Mouse (Mus musculus): ENCODE data around the gene Zdhhc9.

The Zdhhc9 gene

DNA sequence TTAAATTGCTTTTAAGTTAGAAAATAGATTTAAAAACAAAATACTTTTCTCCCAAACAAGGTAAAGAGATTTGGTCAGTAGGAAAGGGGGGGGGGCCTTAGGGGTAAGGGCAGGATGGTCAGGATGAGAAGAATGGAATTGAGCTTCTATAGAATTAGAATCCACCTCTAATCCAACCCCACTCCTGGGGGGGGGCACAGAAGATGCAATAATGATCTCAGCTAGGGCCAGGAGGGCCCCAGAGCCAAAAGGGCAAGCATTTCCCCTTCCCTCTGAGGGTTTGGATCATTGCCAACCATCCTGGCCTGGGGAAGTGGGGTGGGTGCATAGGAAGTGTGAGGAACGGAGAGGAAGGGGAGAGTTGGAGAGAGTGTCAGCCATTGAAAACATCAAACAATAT lies 38.3 kb downstream of the Zdhhc9 start:
- no peak for DNase-seq (ENCODE audit: low read depth)

GRCm38 (mm10) chrX:48169892-48170291 lies 38.8 kb downstream of the Zdhhc9 start:
- DNase-seq (ENCODE audit: low read depth) = no peak

GRCm38 (mm10) chrX:48158229-48158919 lies 50.3 kb downstream of the Zdhhc9 start:
- no peak for DNase-seq (ENCODE audit: low read depth)

- DNase-seq (ENCODE audit: low read depth) = no peak
Measured at GRCm38 (mm10) chrX:48157396-48157795, 51.3 kb downstream of the Zdhhc9 start.

GRCm38 (mm10) chrX:48155489-48155888 lies 53.2 kb downstream of the Zdhhc9 start:
- DNase-seq (ENCODE audit: low read depth) = no peak

GRCm38 (mm10) chrX:48153949-48154348 lies 54.7 kb downstream of the Zdhhc9 start:
- DNase-seq (ENCODE audit: low read depth) = no peak

DNA sequence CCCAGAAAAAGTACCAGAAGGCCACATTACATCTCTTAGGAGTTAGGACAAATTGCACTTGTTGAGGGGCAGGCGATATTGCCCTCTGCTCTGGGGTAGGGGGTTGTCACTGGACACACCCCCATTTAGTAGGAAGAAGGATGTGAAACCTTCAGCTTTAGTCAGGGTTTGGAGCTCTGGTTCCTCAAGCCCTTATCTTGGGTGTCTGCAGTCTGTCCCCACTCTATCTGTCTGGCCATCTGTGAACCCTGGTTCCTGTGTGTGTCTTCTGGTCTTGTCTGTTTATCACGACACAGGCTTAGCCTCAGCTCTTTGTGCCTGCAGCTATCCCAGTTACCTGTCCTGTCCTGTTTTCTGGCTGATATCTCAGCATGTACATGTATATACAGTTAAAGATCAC lies 55.3 kb downstream of the Zdhhc9 start:
- DNase-seq (ENCODE audit: low read depth) = peak; percentile 67

- no peak for DNase-seq (ENCODE audit: low read depth)
Measured at GRCm38 (mm10) chrX:48152106-48152505, 56.6 kb downstream of the Zdhhc9 start.

- DNase-seq (ENCODE audit: low read depth) = no peak
Measured at GRCm38 (mm10) chrX:48147741-48148186, 60.9 kb downstream of the Zdhhc9 start.

GRCm38 (mm10) chrX:48147226-48147625 lies 61.5 kb downstream of the Zdhhc9 start:
- DNase-seq (ENCODE audit: low read depth) = no peak

DNA sequence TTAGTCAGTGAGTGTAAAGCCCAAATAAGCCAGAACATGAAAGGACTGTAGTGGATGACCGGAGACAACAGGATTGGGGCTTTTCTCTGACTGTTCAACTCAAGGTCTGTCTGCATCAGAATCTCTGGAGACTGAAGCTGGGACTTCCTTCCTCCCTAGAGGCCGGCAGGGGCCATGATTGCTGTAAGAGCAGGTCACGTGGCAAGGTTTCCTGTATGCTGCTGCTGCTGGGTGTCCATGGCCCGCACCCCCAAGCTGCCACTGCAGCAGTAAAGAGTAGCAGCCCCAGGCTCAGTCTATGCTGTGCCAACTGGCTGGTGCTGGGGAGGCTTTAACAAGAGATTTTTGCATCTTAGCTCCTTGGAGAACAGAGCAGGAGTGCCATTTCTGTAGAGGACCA lies 62.4 kb downstream of the Zdhhc9 start, which contains the start of gene Sash3:
Gene Sash3 (plus strand): TSS at position 175 of the 400 bp plus-strand sequence.
- DNase-seq (ENCODE audit: low read depth) = no peak

- DNase-seq (ENCODE audit: low read depth) = no peak
Measured at GRCm38 (mm10) chrX:48143415-48144335, 65.0 kb downstream of the Zdhhc9 start.

DNA sequence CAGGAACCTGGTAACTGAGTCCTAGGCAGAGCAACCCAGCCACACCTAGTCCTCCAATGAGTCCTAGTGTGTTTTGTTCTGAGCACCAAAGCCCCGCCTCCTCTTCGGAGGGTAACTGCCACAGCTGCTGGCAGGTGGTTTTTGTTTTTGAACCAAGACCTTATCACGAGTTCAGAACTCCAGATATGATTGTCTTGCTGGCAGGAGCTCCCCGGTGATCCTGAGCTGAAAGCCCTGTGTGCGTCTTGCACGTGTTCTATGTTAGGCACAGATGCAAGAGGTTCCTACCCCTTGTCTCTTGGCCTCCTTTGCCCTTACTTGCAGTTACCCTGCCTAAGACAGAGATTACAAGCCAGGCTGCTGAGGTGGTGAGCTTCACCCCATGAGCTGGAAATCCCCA lies 67.2 kb downstream of the Zdhhc9 start:
- no peak for DNase-seq (ENCODE audit: low read depth)

- DNase-seq (ENCODE audit: low read depth) = no peak
Measured at GRCm38 (mm10) chrX:48140286-48140877, 68.3 kb downstream of the Zdhhc9 start.

- DNase-seq (ENCODE audit: low read depth) = no peak
Measured at GRCm38 (mm10) chrX:48139368-48140285, 69.1 kb downstream of the Zdhhc9 start.

DNA sequence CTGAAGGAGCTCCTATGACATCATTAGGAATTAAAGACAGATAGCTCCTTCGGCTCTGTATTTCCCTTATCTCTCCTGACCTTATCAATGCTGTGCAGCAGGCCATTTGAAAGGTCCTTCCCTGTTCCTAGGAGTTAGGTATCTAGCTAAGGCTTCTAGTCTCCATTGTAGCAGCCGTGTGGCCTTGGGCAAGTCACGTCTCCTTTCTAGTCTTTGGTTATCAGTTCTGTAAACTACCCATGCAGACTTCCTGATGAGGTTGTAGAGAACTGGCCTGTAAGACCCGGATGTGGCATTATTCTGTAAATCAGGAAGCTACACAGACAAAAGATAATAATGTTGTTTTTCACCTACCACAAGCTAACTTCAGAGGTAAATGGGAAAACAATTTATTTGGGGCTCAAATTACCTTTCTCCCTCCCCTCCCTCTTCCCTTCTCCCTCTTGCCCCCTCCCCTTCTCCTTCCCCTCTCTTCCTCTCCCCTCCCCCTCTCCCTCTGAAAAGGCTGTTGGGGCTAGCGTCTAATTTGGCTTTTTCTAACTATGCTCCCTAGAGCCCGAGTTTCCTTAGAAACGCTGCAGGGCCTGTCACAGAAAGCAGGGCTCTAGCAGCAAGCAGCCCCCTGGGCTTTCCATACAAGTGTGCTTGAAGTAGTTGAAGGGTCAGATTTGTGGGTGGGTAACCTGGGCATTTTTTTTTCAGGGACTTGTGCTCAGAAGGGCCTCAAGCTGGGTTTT lies 70.0 kb downstream of the Zdhhc9 start:
- no peak for DNase-seq (ENCODE audit: low read depth)

DNA sequence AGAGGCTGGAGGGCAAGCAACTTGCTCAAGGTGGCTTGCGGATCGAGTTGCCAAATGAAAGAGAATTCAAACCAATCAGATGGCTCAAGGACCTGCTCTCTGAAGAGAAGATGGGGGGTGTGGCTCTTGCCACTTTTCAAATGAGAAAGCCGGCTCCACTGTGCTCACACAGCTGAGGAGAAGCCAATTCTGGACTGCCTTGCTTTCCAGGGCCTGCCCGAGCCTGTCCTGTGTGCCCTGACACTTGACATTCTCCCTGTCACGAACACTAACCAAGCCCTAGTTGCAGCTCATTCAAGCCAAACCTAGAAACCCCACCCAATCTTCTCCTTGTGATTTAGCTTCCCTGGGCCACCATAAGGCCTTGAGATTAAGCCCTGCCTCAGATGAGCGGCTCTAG lies 70.7 kb downstream of the Zdhhc9 start:
- DNase-seq (ENCODE audit: low read depth) = no peak

DNA sequence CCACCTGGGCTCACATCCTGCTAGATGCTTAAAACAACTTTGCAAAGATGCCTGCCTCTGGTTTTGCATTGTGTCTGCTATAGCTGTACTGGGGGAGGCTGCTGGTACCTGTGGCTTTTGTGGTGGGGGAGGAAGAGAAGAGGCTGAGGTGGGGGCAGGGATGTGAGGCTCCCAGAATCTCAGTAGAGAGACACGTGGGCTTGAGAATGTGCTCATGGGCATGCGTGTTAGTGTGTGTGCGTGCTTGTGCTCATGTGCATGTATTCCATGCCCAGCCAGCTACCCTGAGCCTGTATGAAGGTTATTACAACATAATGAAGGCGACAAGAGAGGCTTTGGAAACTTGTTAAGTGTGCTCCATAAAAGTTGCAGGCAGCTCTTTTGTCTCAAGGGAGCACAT lies 71.7 kb downstream of the Zdhhc9 start:
- DNase-seq (ENCODE audit: low read depth) = no peak

DNA sequence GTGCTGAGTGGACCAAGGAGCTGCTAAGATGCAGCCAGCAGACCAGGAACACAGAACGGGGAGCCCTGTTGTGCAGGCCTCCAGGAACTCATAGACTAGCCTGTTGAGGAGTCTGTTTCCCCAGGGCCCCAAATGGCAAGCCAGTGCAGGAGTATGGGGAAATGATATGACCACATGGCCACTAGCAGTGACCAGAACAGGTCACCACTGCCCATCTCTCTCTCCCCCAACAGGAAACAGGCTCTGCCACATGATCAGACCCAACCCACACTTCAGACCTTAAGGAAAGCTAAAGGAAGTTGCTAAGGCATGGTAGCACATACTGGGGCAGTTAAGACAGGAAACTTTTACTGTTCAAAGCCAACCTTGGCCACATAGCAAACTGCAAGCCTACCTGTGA lies 79.5 kb downstream of the Zdhhc9 start:
- no peak for DNase-seq (ENCODE audit: low read depth)

DNA sequence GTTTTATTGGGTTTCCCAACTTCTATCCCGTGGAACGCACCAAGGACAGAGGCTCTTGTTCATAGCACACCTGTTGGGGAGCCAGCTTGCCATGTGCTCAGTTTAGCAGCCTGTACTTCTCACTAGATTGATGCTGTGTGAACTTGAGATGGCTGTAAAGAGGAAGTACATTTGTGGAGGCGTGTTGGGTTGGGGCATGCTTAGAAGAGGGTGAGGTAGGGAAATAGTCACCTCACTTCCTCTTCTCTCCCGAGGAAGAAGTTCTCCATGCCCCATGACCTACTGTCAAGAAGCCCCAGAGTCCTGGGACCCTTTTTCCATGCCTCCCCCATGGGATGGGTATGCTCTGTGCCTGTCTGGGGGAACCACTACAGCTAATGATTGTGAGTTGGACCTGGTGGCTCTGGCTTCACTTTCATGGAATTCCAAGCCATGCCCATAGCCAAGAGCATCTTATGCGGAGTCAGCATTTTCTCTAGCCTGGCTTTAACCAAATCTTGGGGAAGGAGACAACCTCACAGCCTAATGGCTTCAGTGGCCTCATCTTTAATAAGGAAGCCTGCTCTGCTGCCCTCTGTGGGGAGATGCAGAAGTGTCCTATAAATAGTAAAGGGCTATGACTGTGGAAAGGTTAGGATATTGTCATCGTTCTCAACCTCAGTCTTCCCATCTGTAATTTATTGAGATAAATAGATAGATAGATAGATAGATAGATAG lies 81.0 kb downstream of the Zdhhc9 start:
- no peak for DNase-seq (ENCODE audit: low read depth)
